Mouse (Mus musculus): ENCODE results near the gene Poldip2. TPM values are rescaled to one million over a fixed set of nuclear protein-coding genes. Genes with fewer than 3 reads are reported as not detected.

Poldip2 gene
- polyA plus RNA-seq, 1 experiment from 2014 or later: 91.1 TPM

GRCm38 (mm10) chr11:78466242-78466912 is 45.6 kb upstream of the Poldip2 start:
- Histone ChIP-seq H3K4me1 (replicated peaks; ENCODE audit: control insufficient read depth, insufficient read depth) (no peaks in the 10 kb centered on the region), H3K9me3 (ENCODE audit: control insufficient read depth, low read length) (no peaks in the 10 kb centered on the region), H3K36me3 (ENCODE audit: control insufficient read depth, insufficient read depth, low read length) (no peaks in the 10 kb centered on the region), H3K27me3 (ENCODE audit: control insufficient read depth, insufficient read depth, low read length) (no peaks in the 10 kb centered on the region), H3K4me3 (ENCODE audit: low read depth, low read length) (peak overlapping the region; percentile 73), H3K4me2 (replicated peaks; ENCODE audit: low read depth) (peak overlapping the region; percentile 92), H3K9ac (ENCODE audit: low read length) (peak overlapping the region; percentile 75; the same call in 1 of the 2 replicates), H3K27ac (replicated peaks) (peak overlapping the region; percentile 91)
- no peak for DNase-seq (ENCODE audit: low spot score)
- no peak for TF ChIP-seq CTCF (IDR thresholded peaks at IDR 0.05; ENCODE audit: low read depth)
- WGBS: 73% methylated on average over 23 of the region's 23 CpGs
- ATAC-seq (ENCODE audit: low FRiP score, low TSS enrichment): peak; percentile 7; the same call in 1 of the 2 replicates

GRCm38 (mm10) chr11:78467515-78467914 is 44.5 kb upstream of the Poldip2 start:
- H3K4me2 ChIP-seq (replicated peaks; ENCODE audit: low read depth): no peak overlapping the region
- H3K27ac ChIP-seq (replicated peaks): no peak overlapping the region
- TF ChIP-seq CTCF (IDR thresholded peaks at IDR 0.05; ENCODE audit: low read depth) (no peak), EP300 (optimal IDR thresholded peaks at IDR 0.05) (no peak)
- ATAC-seq (ENCODE audit: low FRiP score, low TSS enrichment) (no peak), DNase-seq (ENCODE audit: low spot score) (no peak)
- 79% methylated on average over 7 of the region's 7 CpGs for WGBS
- no peaks in the 10 kb centered on the region for H3K27me3 ChIP-seq (ENCODE audit: control insufficient read depth, insufficient read depth, low read length)
- H3K4me1 ChIP-seq (replicated peaks; ENCODE audit: control insufficient read depth, insufficient read depth): no peaks in the 10 kb centered on the region
- H3K36me3 ChIP-seq (ENCODE audit: control insufficient read depth, insufficient read depth, low read length): no peaks in the 10 kb centered on the region
- no peak overlapping the region for H3K9ac ChIP-seq (ENCODE audit: low read length)
- no peak overlapping the region for H3K4me3 ChIP-seq (ENCODE audit: low read depth, low read length)
- H3K9me3 ChIP-seq (ENCODE audit: control insufficient read depth, low read length): no peaks in the 10 kb centered on the region

GRCm38 (mm10) chr11:78467932-78468331 is 44.1 kb upstream of the Poldip2 start:
- H3K4me3 ChIP-seq (ENCODE audit: low read depth, low read length): no peak overlapping the region

GRCm38 (mm10) chr11:78471326-78472103 is 40.5 kb upstream of the Poldip2 start:
- H3K4me2 ChIP-seq (replicated peaks; ENCODE audit: low read depth): no peak overlapping the region
- no peaks in the 10 kb centered on the region for H3K27me3 ChIP-seq (ENCODE audit: control insufficient read depth, insufficient read depth, low read length)
- no peaks in the 10 kb centered on the region for H3K4me1 ChIP-seq (replicated peaks; ENCODE audit: control insufficient read depth, insufficient read depth)
- WGBS: 86% methylated on average over 10 of the region's 10 CpGs
- TF ChIP-seq CTCF (IDR thresholded peaks at IDR 0.05; ENCODE audit: low read depth) (no peak), EP300 (optimal IDR thresholded peaks at IDR 0.05) (no peak)
- no peak overlapping the region for H3K27ac ChIP-seq (replicated peaks)
- DNase-seq (ENCODE audit: low spot score): no peak
- H3K9ac ChIP-seq (ENCODE audit: low read length): no peak overlapping the region
- no peaks in the 10 kb centered on the region for H3K36me3 ChIP-seq (ENCODE audit: control insufficient read depth, insufficient read depth, low read length)
- H3K4me3 ChIP-seq (ENCODE audit: low read depth, low read length): no peak overlapping the region
- H3K9me3 ChIP-seq (ENCODE audit: control insufficient read depth, low read length): no peaks in the 10 kb centered on the region
- no peak for ATAC-seq (ENCODE audit: low FRiP score, low TSS enrichment)

More at GRCm38 (mm10) chr11:78467932-78468331, 44.1 kb upstream of the Poldip2 start:
- no peaks in the 10 kb centered on the region for H3K9me3 ChIP-seq (ENCODE audit: control insufficient read depth, low read length)
- H3K27me3 ChIP-seq (ENCODE audit: control insufficient read depth, insufficient read depth, low read length): no peaks in the 10 kb centered on the region
- no peaks in the 10 kb centered on the region for H3K36me3 ChIP-seq (ENCODE audit: control insufficient read depth, insufficient read depth, low read length)
- H3K4me1 ChIP-seq (replicated peaks; ENCODE audit: control insufficient read depth, insufficient read depth): no peaks in the 10 kb centered on the region
- no peak overlapping the region for H3K27ac ChIP-seq (replicated peaks)
- H3K9ac ChIP-seq (ENCODE audit: low read length): no peak overlapping the region
- TF ChIP-seq CTCF (IDR thresholded peaks at IDR 0.05; ENCODE audit: low read depth) (no peak), EP300 (optimal IDR thresholded peaks at IDR 0.05) (no peak)
- ATAC-seq (ENCODE audit: low FRiP score, low TSS enrichment) (no peak), DNase-seq (ENCODE audit: low spot score) (no peak)
- 58% methylated on average over 3 of the region's 3 CpGs for WGBS
- no peak overlapping the region for H3K4me2 ChIP-seq (replicated peaks; ENCODE audit: low read depth)

- no peak for DNase-seq (ENCODE audit: low spot score)
- no peak for TF ChIP-seq CTCF (IDR thresholded peaks at IDR 0.05; ENCODE audit: low read depth)
- H3K27me3 ChIP-seq (ENCODE audit: control insufficient read depth, insufficient read depth, low read length): no peaks in the 10 kb centered on the region
- no peaks in the 10 kb centered on the region for H3K4me1 ChIP-seq (replicated peaks; ENCODE audit: control insufficient read depth, insufficient read depth)
- no peak overlapping the region for H3K27ac ChIP-seq (replicated peaks)
- H3K4me2 ChIP-seq (replicated peaks; ENCODE audit: low read depth): no peak overlapping the region
- no peak for ATAC-seq (ENCODE audit: low FRiP score, low TSS enrichment)
- no peak overlapping the region for H3K4me3 ChIP-seq (ENCODE audit: low read depth, low read length)
- H3K9me3 ChIP-seq (ENCODE audit: control insufficient read depth, low read length): no peaks in the 10 kb centered on the region
- 85% methylated on average over 3 of the region's 3 CpGs for WGBS
- no peaks in the 10 kb centered on the region for H3K36me3 ChIP-seq (ENCODE audit: control insufficient read depth, insufficient read depth, low read length)
- H3K9ac ChIP-seq (ENCODE audit: low read length): no peak overlapping the region
Measured at GRCm38 (mm10) chr11:78475289-78475688, 36.7 kb upstream of the Poldip2 start.

- no peaks in the 10 kb centered on the region for H3K9me3 ChIP-seq (ENCODE audit: control insufficient read depth, low read length)
- H3K4me2 ChIP-seq (replicated peaks; ENCODE audit: low read depth): no peak overlapping the region
- H3K36me3 ChIP-seq (ENCODE audit: control insufficient read depth, insufficient read depth, low read length): no peaks in the 10 kb centered on the region
- ATAC-seq (ENCODE audit: low FRiP score, low TSS enrichment): no peak
- H3K4me3 ChIP-seq (ENCODE audit: low read depth, low read length): no peak overlapping the region
- 55% methylated on average over 7 of the region's 7 CpGs for WGBS
- no peak for TF ChIP-seq CTCF (IDR thresholded peaks at IDR 0.05; ENCODE audit: low read depth)
- TF ChIP-seq EP300 (optimal IDR thresholded peaks at IDR 0.05): no peak
- no peak overlapping the region for H3K9ac ChIP-seq (ENCODE audit: low read length)
- H3K27ac ChIP-seq (replicated peaks): no peak overlapping the region
- H3K4me1 ChIP-seq (replicated peaks; ENCODE audit: control insufficient read depth, insufficient read depth): no peaks in the 10 kb centered on the region
- H3K27me3 ChIP-seq (ENCODE audit: control insufficient read depth, insufficient read depth, low read length): no peaks in the 10 kb centered on the region; the same call in 1 of the 2 replicates
- no peak for DNase-seq (ENCODE audit: low spot score)
Measured at GRCm38 (mm10) chr11:78483639-78484038, 28.4 kb upstream of the Poldip2 start.
